Mouse (Mus musculus) stomach, embryonic 14.5 days (tissue): ENCODE measurements around the gene Mcu. TPM values are rescaled to one million over a fixed set of nuclear protein-coding genes. Genes with fewer than 3 reads are reported as not detected.

Experiments used
- ATAC-seq: fragments of 200-750 bp; cut with Nextera tagmentation; 2 replicates; pipeline ENCODE4 v1.8.0; 2017; ENCODE audit warnings: low read depth, moderate TSS enrichment; ENCODE audit not compliant: insufficient number of reproducible peaks, insufficient read depth, low FRiP score
- H3K27ac ChIP-seq: fragments of 300-500 bp; sonication (generic); 2 replicates; pipeline ENCODE4 v1.5.1; 2014; ENCODE audit warnings: mild to moderate bottlenecking, low read length, moderate library complexity, mixed read lengths
- H3K27me3 ChIP-seq: fragments of 300-500 bp; sonication (generic); 2 replicates; pipeline ENCODE4 v1.6.1; 2014; ENCODE audit warnings: low read length, control low read depth, mixed read lengths; ENCODE audit not compliant: control insufficient read depth, insufficient read depth
- H3K36me3 ChIP-seq: fragments of 300-500 bp; sonication (generic); 2 replicates; pipeline ENCODE4 v1.6.1; 2014; ENCODE audit warnings: mild to moderate bottlenecking, control low read depth, low read length, moderate library complexity, mixed read lengths; ENCODE audit not compliant: control insufficient read depth, insufficient read depth
- H3K4me1 ChIP-seq: fragments of 300-500 bp; sonication (generic); 2 replicates; pipeline ENCODE4 v1.6.1; 2014; ENCODE audit warnings: low read length, control low read depth, mixed read lengths; ENCODE audit not compliant: control insufficient read depth, insufficient read depth
- H3K4me2 ChIP-seq: fragments of 300-500 bp; sonication (generic); replicated peaks from 2 replicates; pipeline ENCODE4 v1.6.1; 2014; ENCODE audit warnings: low read depth, low read length, control low read depth
- H3K4me3 ChIP-seq: fragments of 300-500 bp; sonication (generic); 2 replicates; pipeline ENCODE4 v1.5.1; 2014; ENCODE audit warnings: low read depth, low read length, control low read depth
- H3K9ac ChIP-seq: fragments of 300-500 bp; sonication (generic); replicated peaks from 2 replicates; pipeline ENCODE4 v1.6.1; 2014; ENCODE audit warnings: low read depth, mild to moderate bottlenecking, control low read depth, low read length, moderate library complexity, mixed read lengths
- H3K9me3 ChIP-seq: fragments of 300-500 bp; sonication (generic); 2 replicates; pipeline ENCODE4 v1.6.1; 2016; ENCODE audit warnings: low read depth, low read length, control low read depth; ENCODE audit not compliant: control insufficient read depth
- WGBS: fragments of 180-500 bp; shearing (Covaris S2); extraction: QIAGEN DNeasy Blood & Tissue Kit; methylation state at CpG from one replicate; pipeline ENCODE4 v1.1.7; 2014; 5-methylcytosine and 5-hydroxymethylcytosine counted together
- polyA plus RNA-seq: library from polyadenylated mRNA; unstranded; fragments of >200 nt; fragmentation: Nextera tagmentation; extraction: Ambion mirVana; gene quantifications from 2 replicates; pipeline ENCODE4 v1.2.1, GENCODE M21; 2014

Mcu gene
- polyA plus RNA-seq, 1 experiment from 2014 or later: 60.4 TPM

- H3K9me3 ChIP-seq: no peaks in the 10 kb centered on the region
- H3K27ac ChIP-seq: no peak overlapping the region
- 49% methylated on average over 5 of the region's 5 CpGs for WGBS
- H3K36me3 ChIP-seq: peaks cover 12% of the 10 kb centered on the region
- H3K9ac ChIP-seq: no peak overlapping the region
- H3K4me1 ChIP-seq: no peaks in the 10 kb centered on the region
- ATAC-seq: 0 out of 2 replicates have a peak, but pooled peaks have one; percentile 39
- H3K4me3 ChIP-seq: no peak overlapping the region
- H3K27me3 ChIP-seq: no peaks in the 10 kb centered on the region
- H3K4me2 ChIP-seq: no peak overlapping the region
These were observed 164.7 kb downstream of the Mcu start for GRCm38 (mm10) chr10:59451839-59452238.

- no peak overlapping the region for H3K4me3 ChIP-seq
- WGBS: 69% methylated on average over 9 of the region's 9 CpGs
- peaks cover 7% of the 10 kb centered on the region; the same call in 1 of the 2 replicates for H3K4me1 ChIP-seq
- no peak overlapping the region for H3K4me2 ChIP-seq
- no peaks in the 10 kb centered on the region for H3K36me3 ChIP-seq
- no peak overlapping the region for H3K27ac ChIP-seq
- H3K27me3 ChIP-seq: no peaks in the 10 kb centered on the region
- no peak for ATAC-seq
- no peaks in the 10 kb centered on the region for H3K9me3 ChIP-seq
- H3K9ac ChIP-seq: no peak overlapping the region
These were observed 168.9 kb downstream of the Mcu start for GRCm38 (mm10) chr10:59447546-59447945.

GRCm38 (mm10) chr10:59446911-59447437 is 169.5 kb downstream of the Mcu start:
- Histone ChIP-seq H3K36me3 (no peaks in the 10 kb centered on the region), H3K4me2 (no peak overlapping the region), H3K4me3 (no peak overlapping the region), H3K27ac (no peak overlapping the region), H3K27me3 (no peaks in the 10 kb centered on the region), H3K4me1 (peaks cover 7% of the 10 kb centered on the region; the same call in 1 of the 2 replicates), H3K9ac (no peak overlapping the region), H3K9me3 (no peaks in the 10 kb centered on the region)
- 87% methylated on average over 10 of the region's 10 CpGs for WGBS
- ATAC-seq: no peak

- WGBS: 39% methylated on average over 8 of the region's 8 CpGs
- ATAC-seq: no peak
These were observed 171.9 kb downstream of the Mcu start for GRCm38 (mm10) chr10:59444635-59445034.

GRCm38 (mm10) chr10:59444106-59444505 is 172.4 kb downstream of the Mcu start:
- 83% methylated on average over 3 of the region's 3 CpGs for WGBS

More at GRCm38 (mm10) chr10:59444635-59445034, 171.9 kb downstream of the Mcu start:
- Histone ChIP-seq H3K4me1 (peaks cover 7% of the 10 kb centered on the region), H3K4me2 (no peak overlapping the region), H3K9me3 (no peaks in the 10 kb centered on the region), H3K36me3 (no peaks in the 10 kb centered on the region), H3K27me3 (no peaks in the 10 kb centered on the region), H3K4me3 (no peak overlapping the region), H3K27ac (no peak overlapping the region), H3K9ac (no peak overlapping the region)

GRCm38 (mm10) chr10:59443212-59443611 is 173.3 kb downstream of the Mcu start:
- 6% methylated on average over 7 of the region's 7 CpGs for WGBS
- no peaks in the 10 kb centered on the region for H3K9me3 ChIP-seq
- no peak overlapping the region for H3K27ac ChIP-seq
- H3K4me3 ChIP-seq: no peak overlapping the region
- no peaks in the 10 kb centered on the region for H3K36me3 ChIP-seq
- peaks cover 7% of the 10 kb centered on the region for H3K4me1 ChIP-seq
- no peak overlapping the region for H3K4me2 ChIP-seq
- no peaks in the 10 kb centered on the region for H3K27me3 ChIP-seq
- ATAC-seq: no peak
- no peak overlapping the region for H3K9ac ChIP-seq

More at GRCm38 (mm10) chr10:59444106-59444505, 172.4 kb downstream of the Mcu start:
- Histone ChIP-seq H3K4me2 (no peak overlapping the region), H3K36me3 (no peaks in the 10 kb centered on the region), H3K4me3 (no peak overlapping the region), H3K4me1 (peaks cover 7% of the 10 kb centered on the region), H3K9me3 (no peaks in the 10 kb centered on the region), H3K27ac (no peak overlapping the region), H3K9ac (no peak overlapping the region), H3K27me3 (no peaks in the 10 kb centered on the region)
- no peak for ATAC-seq

- WGBS: 75% methylated on average over 11 of the region's 11 CpGs
- no peak within 1 kb of the TSS for H3K4me2 ChIP-seq
- no peaks in the 10 kb centered on the region for H3K27me3 ChIP-seq
- no peak within 1 kb of the TSS for H3K9ac ChIP-seq
- no peak for ATAC-seq
- H3K4me1 ChIP-seq: peaks cover 7% of the 10 kb centered on the region
- H3K27ac ChIP-seq: no peak within 1 kb of the TSS
- no peaks in the 10 kb centered on the region for H3K36me3 ChIP-seq
- H3K4me3 ChIP-seq: no peak within 1 kb of the TSS
- no peaks in the 10 kb centered on the region for H3K9me3 ChIP-seq
These were observed 174.8 kb downstream of the Mcu start, which contains the start of gene Oit3 for GRCm38 (mm10) chr10:59441735-59442134. Gene Oit3 (minus strand): TSS chr10:59441778.

- no peak overlapping the region for H3K4me3 ChIP-seq
- H3K4me1 ChIP-seq: peaks cover 7% of the 10 kb centered on the region
- no peak for ATAC-seq
- no peak overlapping the region for H3K4me2 ChIP-seq
- H3K9ac ChIP-seq: no peak overlapping the region
- H3K27me3 ChIP-seq: no peaks in the 10 kb centered on the region
- H3K36me3 ChIP-seq: no peaks in the 10 kb centered on the region
- H3K9me3 ChIP-seq: no peaks in the 10 kb centered on the region
- H3K27ac ChIP-seq: no peak overlapping the region
- WGBS: 62% methylated on average over 6 of the region's 6 CpGs
These were observed 176.3 kb downstream of the Mcu start for GRCm38 (mm10) chr10:59440177-59440576.

GRCm38 (mm10) chr10:59439508-59439931 is 177.0 kb downstream of the Mcu start:
- 32% methylated on average over 5 of the region's 5 CpGs for WGBS
- Histone ChIP-seq H3K4me3 (no peak overlapping the region), H3K36me3 (no peaks in the 10 kb centered on the region), H3K4me1 (peaks cover 7% of the 10 kb centered on the region), H3K9me3 (no peaks in the 10 kb centered on the region), H3K4me2 (no peak overlapping the region), H3K27ac (no peak overlapping the region), H3K9ac (no peak overlapping the region), H3K27me3 (no peaks in the 10 kb centered on the region)
- no peak for ATAC-seq
